Mouse (Mus musculus) G1E (cell line): ENCODE measurements around the gene Rhox2h.
"Not testable (repeated sequence)": the region's sequence is repeated elsewhere in the genome, so short reads cannot be mapped to it uniquely, and the experiment has no call there.

Experiments used
- CTCF ChIP-seq: IDR thresholded peaks from 2 replicates; pipeline ENCODE4 v1.5.1; 2012; ENCODE audit warnings: low read depth, low read length, inconsistent platforms, mixed read lengths
- GATA1 ChIP-seq: IDR thresholded peaks from 2 replicates; pipeline ENCODE4 v1.6.1; 2012; ENCODE audit warnings: borderline replicate concordance, low read length, inconsistent platforms, mixed read lengths
- GATA2 ChIP-seq: IDR thresholded peaks from 2 replicates; pipeline ENCODE4 v1.6.1; 2012; ENCODE audit warnings: low read depth, low read length, inconsistent platforms, borderline replicate concordance

DNA sequence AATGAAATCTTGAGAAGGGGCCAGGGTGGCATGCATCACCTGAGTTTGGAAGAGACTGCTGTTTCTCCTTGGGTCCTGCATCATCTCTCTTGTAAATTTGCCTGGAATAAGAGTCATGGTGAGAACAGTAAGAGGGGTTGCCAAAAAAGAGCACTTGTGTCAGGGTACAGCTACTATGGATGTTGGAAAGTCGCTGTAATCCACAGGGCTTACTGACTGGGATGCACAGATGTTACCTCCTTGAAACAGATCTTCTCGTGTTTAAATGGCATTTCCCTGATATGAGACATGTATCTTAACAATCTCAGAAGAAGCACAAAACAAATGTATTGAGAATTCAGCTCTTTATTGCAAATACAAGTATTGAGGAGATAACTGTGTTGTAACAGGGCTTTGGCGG is 4.4 kb downstream of the Rhox2h start, which contains the start of gene Rhox3h:
- TF ChIP-seq CTCF, GATA2, GATA1: not testable (repeated sequence)
